Mouse (Mus musculus): ENCODE results near the gene Syna. TPM values are rescaled to one million over a fixed set of nuclear protein-coding genes. Genes with fewer than 3 reads are reported as not detected.

The Syna gene
- polyA plus RNA-seq, 1 experiment, result 0.15 TPM

- 96% methylated on average over 5 of the region's 5 CpGs for WGBS
- Histone ChIP-seq H3K4me1 (replicated peaks; ENCODE audit: control insufficient read depth, insufficient read depth, low read length) (peaks cover 3% of the 10 kb centered on the region), H3K36me3 (ENCODE audit: control insufficient read depth, insufficient read depth, low read length) (no peaks in the 10 kb centered on the region), H3K27ac (ENCODE audit: control insufficient read depth, insufficient read depth, low read length) (no peak overlapping the region), H3K27me3 (ENCODE audit: control insufficient read depth, insufficient read depth, low read length) (no peaks in the 10 kb centered on the region), H3K4me3 (ENCODE audit: control insufficient read depth, insufficient read depth, low read length) (no peak overlapping the region)
- TF ChIP-seq POLR2A (IDR thresholded peaks at IDR 0.05; ENCODE audit: control insufficient read depth, extremely low read depth, insufficient read depth, low read length, poor library complexity) (no peak), CTCF (IDR thresholded peaks at IDR 0.05; ENCODE audit: borderline replicate concordance, control insufficient read depth, extremely low read depth, insufficient read depth, low read length, poor library complexity) (no peak)
- no peak for DNase-seq
These were observed 40.5 kb downstream of the Syna start for GRCm38 (mm10) chr5:134519471-134519870.

GRCm38 (mm10) chr5:134512086-134512485 lies 47.9 kb downstream of the Syna start:
- H3K4me3 ChIP-seq (ENCODE audit: control insufficient read depth, insufficient read depth, low read length), result no peak overlapping the region
- no peak for DNase-seq
- H3K27ac ChIP-seq (ENCODE audit: control insufficient read depth, insufficient read depth, low read length), result no peak overlapping the region
- no peaks in the 10 kb centered on the region for H3K36me3 ChIP-seq (ENCODE audit: control insufficient read depth, insufficient read depth, low read length)
- 92% methylated on average over 5 of the region's 5 CpGs for WGBS
- no peak for TF ChIP-seq POLR2A (IDR thresholded peaks at IDR 0.05; ENCODE audit: control insufficient read depth, extremely low read depth, insufficient read depth, low read length, poor library complexity)
- TF ChIP-seq CTCF (IDR thresholded peaks at IDR 0.05; ENCODE audit: borderline replicate concordance, control insufficient read depth, extremely low read depth, insufficient read depth, low read length, poor library complexity), result no peak
- H3K27me3 ChIP-seq (ENCODE audit: control insufficient read depth, insufficient read depth, low read length), result no peaks in the 10 kb centered on the region
- H3K4me1 ChIP-seq (replicated peaks; ENCODE audit: control insufficient read depth, insufficient read depth, low read length), result 0 out of 2 replicates have a peak, but pooled peaks cover 1% of the 10 kb centered on the region

- Histone ChIP-seq H3K4me3 (ENCODE audit: control insufficient read depth, insufficient read depth, low read length) (no peak overlapping the region), H3K27ac (ENCODE audit: control insufficient read depth, insufficient read depth, low read length) (no peak overlapping the region), H3K27me3 (ENCODE audit: control insufficient read depth, insufficient read depth, low read length) (no peaks in the 10 kb centered on the region), H3K36me3 (ENCODE audit: control insufficient read depth, insufficient read depth, low read length) (no peaks in the 10 kb centered on the region), H3K4me1 (replicated peaks; ENCODE audit: control insufficient read depth, insufficient read depth, low read length) (0 out of 2 replicates have a peak, but pooled peaks cover 2% of the 10 kb centered on the region)
- DNase-seq, result no peak
- TF ChIP-seq CTCF (IDR thresholded peaks at IDR 0.05; ENCODE audit: borderline replicate concordance, control insufficient read depth, extremely low read depth, insufficient read depth, low read length, poor library complexity) (no peak), POLR2A (IDR thresholded peaks at IDR 0.05; ENCODE audit: control insufficient read depth, extremely low read depth, insufficient read depth, low read length, poor library complexity) (no peak)
- 98% methylated on average over 5 of the region's 5 CpGs for WGBS
These were observed 49.7 kb downstream of the Syna start for GRCm38 (mm10) chr5:134510266-134510665.

DNA sequence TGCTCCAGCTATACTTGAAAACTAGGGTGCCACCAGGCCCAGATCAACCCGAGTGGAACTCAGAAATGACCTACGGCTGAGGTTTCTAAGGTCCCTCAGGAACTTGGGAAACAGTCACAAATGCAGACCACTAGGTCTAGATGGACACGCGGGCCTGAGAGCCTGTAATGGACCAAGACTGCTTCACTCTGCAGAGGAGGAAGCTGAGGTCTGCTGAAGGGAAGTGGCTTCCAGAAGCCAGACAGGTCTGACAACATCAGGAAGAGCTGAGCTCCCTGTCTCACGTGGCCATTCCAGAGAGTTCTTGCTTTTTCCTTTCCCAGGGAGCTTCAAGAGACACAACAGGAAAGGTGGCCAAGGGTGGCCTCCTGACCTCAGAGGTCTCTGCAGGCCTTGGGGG lies 51.0 kb downstream of the Syna start:
- WGBS, result 77% methylated on average over 5 of the region's 5 CpGs

More for the DNA sequence above, 51.0 kb downstream of the Syna start:
- no peak for TF ChIP-seq CTCF (IDR thresholded peaks at IDR 0.05; ENCODE audit: borderline replicate concordance, control insufficient read depth, extremely low read depth, insufficient read depth, low read length, poor library complexity)
- no peak for TF ChIP-seq POLR2A (IDR thresholded peaks at IDR 0.05; ENCODE audit: control insufficient read depth, extremely low read depth, insufficient read depth, low read length, poor library complexity)
- DNase-seq, result no peak
- no peaks in the 10 kb centered on the region for H3K27me3 ChIP-seq (ENCODE audit: control insufficient read depth, insufficient read depth, low read length)
- H3K4me3 ChIP-seq (ENCODE audit: control insufficient read depth, insufficient read depth, low read length), result no peak overlapping the region
- H3K4me1 ChIP-seq (replicated peaks; ENCODE audit: control insufficient read depth, insufficient read depth, low read length), result 0 out of 2 replicates have a peak, but pooled peaks cover 2% of the 10 kb centered on the region
- no peak overlapping the region for H3K27ac ChIP-seq (ENCODE audit: control insufficient read depth, insufficient read depth, low read length)
- no peaks in the 10 kb centered on the region for H3K36me3 ChIP-seq (ENCODE audit: control insufficient read depth, insufficient read depth, low read length)

Other genes with a start within 250 kb of the Syna start
- gene Gtf2i, start 245.4 kb downstream of the Syna start, polyA plus RNA-seq (2012; rRNA removed), result 131 and 136 TPM in 2 replicates
- gene Gtf2ird1, start 103.5 kb downstream of the Syna start, polyA plus RNA-seq (2012; rRNA removed), result 75.6 and 83.9 TPM in 2 replicates
- 23.4 and 26.0 TPM in 2 replicates for gene Clip2, start 7.7 kb downstream of the Syna start, polyA plus RNA-seq (2012; rRNA removed)
- 133 and 145 TPM in 2 replicates for gene Rfc2, start 21.2 kb upstream of the Syna start, polyA plus RNA-seq (2012; rRNA removed)
- 7.8 and 7.9 TPM in 2 replicates for gene Lat2, start 54.9 kb upstream of the Syna start, polyA plus RNA-seq (2012; rRNA removed)
- 322 and 363 TPM in 2 replicates for gene Eif4h, start 79.3 kb upstream of the Syna start, polyA plus RNA-seq (2012; rRNA removed)
- gene Limk1, start 128.4 kb upstream of the Syna start, polyA plus RNA-seq (2012; rRNA removed), result 31.8 TPM in 2 replicates
- 32.2 and 35.5 TPM in 2 replicates for gene Eln, start 187.2 kb upstream of the Syna start, polyA plus RNA-seq (2012; rRNA removed)